Mouse (Mus musculus) intestine, embryonic 16.5 days (tissue): ENCODE data around the gene Trrap. TPM values are rescaled to one million over a fixed set of nuclear protein-coding genes. Genes with fewer than 3 reads are reported as not detected.
A peak's percentile ranks its signal among the peaks of the same experiment; 100 is the strongest.

Source experiments
- ATAC-seq: fragments of 200-750 bp; cut with Nextera tagmentation; 2 replicates; pipeline ENCODE4 v1.8.0; 2017; ENCODE audit warnings: moderate TSS enrichment, moderate library complexity
- H3K27ac ChIP-seq: fragments of 300-500 bp; sonication (generic); 2 replicates; pipeline ENCODE4 v1.5.1; 2014; ENCODE audit warnings: mild to moderate bottlenecking, low read length
- H3K27me3 ChIP-seq: fragments of 300-500 bp; sonication (generic); replicated peaks from 2 replicates; pipeline ENCODE4 v1.6.1; 2014; ENCODE audit warnings: low read length, control low read depth, mixed read lengths; ENCODE audit not compliant: control insufficient read depth, insufficient read depth
- H3K36me3 ChIP-seq: fragments of 300-500 bp; sonication (generic); 2 replicates; pipeline ENCODE4 v1.6.1; 2014; ENCODE audit warnings: low read length, control low read depth; ENCODE audit not compliant: control insufficient read depth, insufficient read depth
- H3K4me1 ChIP-seq: fragments of 300-500 bp; sonication (generic); 2 replicates; pipeline ENCODE4 v1.6.1; 2014; ENCODE audit warnings: low read length, control low read depth, mixed read lengths; ENCODE audit not compliant: control insufficient read depth, insufficient read depth
- H3K4me2 ChIP-seq: fragments of 300-500 bp; sonication (generic); 2 replicates; pipeline ENCODE4 v1.6.1; 2014; ENCODE audit warnings: low read depth, low read length, control low read depth
- H3K4me3 ChIP-seq: fragments of 300-500 bp; sonication (generic); 2 replicates; pipeline ENCODE4 v1.5.1; 2014; ENCODE audit warnings: mild to moderate bottlenecking, low read length
- H3K9ac ChIP-seq: fragments of 300-500 bp; sonication (generic); 2 replicates; pipeline ENCODE4 v1.6.1; 2014; ENCODE audit warnings: low read depth, low read length
- H3K9me3 ChIP-seq: fragments of 300-500 bp; sonication (generic); 2 replicates; pipeline ENCODE4 v1.6.1; 2016; ENCODE audit warnings: low read length, control low read depth; ENCODE audit not compliant: control insufficient read depth
- WGBS: fragments of 180-500 bp; shearing (Covaris S2); extraction: QIAGEN DNeasy Blood & Tissue Kit; methylation state at CpG from one replicate; pipeline ENCODE4 v1.1.7; 2014; 5-methylcytosine and 5-hydroxymethylcytosine counted together
- polyA plus RNA-seq: library from polyadenylated mRNA; unstranded; fragments of >200 nt; fragmentation: Nextera tagmentation; extraction: Ambion mirVana; gene quantifications from 2 replicates; pipeline ENCODE4 v1.2.1, GENCODE M21; 2015

Gene Trrap
- polyA plus RNA-seq, 1 experiment from 2014 or later: 37.0 TPM

DNA sequence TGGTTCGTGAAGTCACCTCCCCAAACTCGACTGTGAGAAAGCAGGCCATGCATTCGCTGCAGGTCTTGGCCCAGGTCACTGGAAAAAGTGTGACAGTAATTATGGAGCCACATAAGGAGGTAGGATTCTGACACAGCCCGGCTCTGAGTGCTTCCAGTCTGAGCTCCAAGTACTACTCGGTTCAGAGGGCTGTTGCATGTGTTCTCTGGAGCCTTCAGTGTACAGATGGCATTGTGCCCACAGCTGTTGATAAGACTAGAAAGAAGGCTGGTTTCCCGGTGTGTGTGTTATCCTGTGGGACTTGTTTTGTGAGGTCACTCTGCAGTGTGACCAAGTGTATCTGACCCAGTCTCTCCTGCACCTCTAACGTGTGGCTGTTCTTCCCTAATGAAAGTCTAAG lies 36.6 kb downstream of the Trrap start:
- Histone ChIP-seq H3K4me1 (no peaks in the 10 kb centered on the region), H3K9ac (no peak overlapping the region), H3K27ac (no peak overlapping the region), H3K4me3 (no peak overlapping the region), H3K4me2 (no peak overlapping the region), H3K9me3 (no peaks in the 10 kb centered on the region), H3K27me3 (no peaks in the 10 kb centered on the region), H3K36me3 (peaks cover 33% of the 10 kb centered on the region)
- WGBS: 91% methylated on average over 7 of the region's 7 CpGs
- ATAC-seq: no peak

DNA sequence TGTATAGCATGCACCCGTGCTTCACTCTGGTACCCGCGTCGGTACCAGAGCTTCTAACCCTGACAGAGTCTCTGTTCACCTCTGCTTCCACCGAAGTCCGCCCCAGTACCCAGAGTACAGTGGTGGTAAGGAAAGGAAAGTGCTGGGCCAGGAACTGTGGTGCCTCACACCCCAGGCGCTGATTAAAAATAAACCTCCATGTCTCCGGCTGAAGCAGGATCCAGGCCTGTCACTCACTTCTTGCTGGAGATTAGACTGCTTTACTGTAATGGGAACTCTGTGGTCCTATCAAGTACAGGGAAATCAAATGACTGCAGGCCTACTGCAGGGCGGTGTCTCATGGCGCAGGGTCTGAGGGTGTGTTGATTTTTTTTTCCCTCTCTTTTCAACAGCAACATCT lies 39.4 kb downstream of the Trrap start:
- ATAC-seq: no peak
- Histone ChIP-seq H3K4me3 (no peak overlapping the region), H3K27me3 (no peaks in the 10 kb centered on the region), H3K9me3 (no peaks in the 10 kb centered on the region), H3K9ac (no peak overlapping the region), H3K4me2 (no peak overlapping the region), H3K27ac (no peak overlapping the region), H3K36me3 (peaks cover 23% of the 10 kb centered on the region; the same call in 1 of the 2 replicates), H3K4me1 (no peaks in the 10 kb centered on the region)
- WGBS: 97% methylated on average over 10 of the region's 10 CpGs

DNA sequence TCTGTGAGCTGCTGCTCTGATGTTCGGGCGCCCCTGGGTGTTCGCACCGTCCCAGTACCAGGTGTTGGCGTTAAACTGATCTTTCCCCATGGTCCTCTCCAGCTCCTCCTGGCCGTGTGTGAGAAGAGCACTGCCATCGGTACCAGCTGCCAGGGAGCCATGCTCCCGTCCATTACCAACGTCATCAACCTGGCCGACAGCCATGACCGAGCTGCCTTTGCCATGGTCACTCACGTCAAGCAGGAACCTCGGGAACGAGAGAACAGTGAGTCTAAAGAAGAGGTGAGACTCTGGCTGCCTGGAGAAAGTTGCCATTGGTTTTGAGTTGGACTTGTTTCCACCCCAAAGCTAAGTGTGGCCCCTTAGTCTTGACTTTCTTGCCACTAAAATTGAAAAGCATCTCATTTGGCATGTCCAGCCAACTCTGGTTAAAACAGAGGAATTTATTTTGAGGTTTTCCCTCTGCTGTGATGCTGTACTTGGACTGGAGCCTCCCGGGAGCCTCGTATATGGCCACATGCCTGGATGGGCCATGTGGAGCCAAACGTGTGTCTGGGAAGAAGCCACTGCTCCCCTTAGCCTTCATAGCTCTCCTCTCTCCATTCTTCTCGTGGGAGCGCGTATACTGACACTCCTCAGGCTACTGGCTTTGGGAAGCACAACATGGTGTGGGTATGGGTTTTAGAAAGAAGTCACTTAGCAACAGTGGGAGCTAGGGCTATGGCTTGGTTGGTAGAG lies 61.0 kb downstream of the Trrap start:
- Histone ChIP-seq H3K27me3 (no peaks in the 10 kb centered on the region), H3K27ac (no peak overlapping the region), H3K9ac (no peak overlapping the region), H3K9me3 (no peaks in the 10 kb centered on the region), H3K4me2 (no peak overlapping the region), H3K36me3 (peaks cover 47% of the 10 kb centered on the region), H3K4me1 (no peaks in the 10 kb centered on the region), H3K4me3 (no peak overlapping the region)
- ATAC-seq: no peak
- 93% methylated on average over 20 of the region's 20 CpGs for WGBS

DNA sequence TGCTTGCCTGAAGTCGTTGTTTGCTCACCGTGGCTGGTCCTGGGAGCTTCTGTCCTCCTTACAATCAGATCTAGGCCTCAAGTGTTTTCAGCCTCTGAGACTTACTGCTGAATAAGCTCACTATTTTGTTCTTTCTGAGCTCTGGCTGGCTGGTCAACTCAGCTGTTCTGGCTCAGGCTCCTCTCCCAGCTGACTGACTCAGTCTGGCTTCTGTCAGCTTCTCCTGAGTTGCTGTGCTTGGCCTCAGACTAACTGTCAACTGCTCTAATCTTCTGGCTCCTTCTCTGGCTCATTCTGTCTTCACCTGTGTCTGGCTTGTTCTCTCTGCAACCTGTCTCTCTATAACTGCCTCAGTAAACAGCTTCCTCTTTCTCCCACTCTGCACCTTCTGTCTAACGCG lies 62.1 kb downstream of the Trrap start:
- no peak overlapping the region for H3K4me3 ChIP-seq
- WGBS: 90% methylated on average over 4 of the region's 4 CpGs
- no peak overlapping the region for H3K27ac ChIP-seq
- H3K27me3 ChIP-seq: no peaks in the 10 kb centered on the region
- no peak for ATAC-seq
- H3K9ac ChIP-seq: no peak overlapping the region
- no peaks in the 10 kb centered on the region for H3K4me1 ChIP-seq
- no peaks in the 10 kb centered on the region for H3K9me3 ChIP-seq
- no peak overlapping the region for H3K4me2 ChIP-seq
- H3K36me3 ChIP-seq: peaks cover 53% of the 10 kb centered on the region

DNA sequence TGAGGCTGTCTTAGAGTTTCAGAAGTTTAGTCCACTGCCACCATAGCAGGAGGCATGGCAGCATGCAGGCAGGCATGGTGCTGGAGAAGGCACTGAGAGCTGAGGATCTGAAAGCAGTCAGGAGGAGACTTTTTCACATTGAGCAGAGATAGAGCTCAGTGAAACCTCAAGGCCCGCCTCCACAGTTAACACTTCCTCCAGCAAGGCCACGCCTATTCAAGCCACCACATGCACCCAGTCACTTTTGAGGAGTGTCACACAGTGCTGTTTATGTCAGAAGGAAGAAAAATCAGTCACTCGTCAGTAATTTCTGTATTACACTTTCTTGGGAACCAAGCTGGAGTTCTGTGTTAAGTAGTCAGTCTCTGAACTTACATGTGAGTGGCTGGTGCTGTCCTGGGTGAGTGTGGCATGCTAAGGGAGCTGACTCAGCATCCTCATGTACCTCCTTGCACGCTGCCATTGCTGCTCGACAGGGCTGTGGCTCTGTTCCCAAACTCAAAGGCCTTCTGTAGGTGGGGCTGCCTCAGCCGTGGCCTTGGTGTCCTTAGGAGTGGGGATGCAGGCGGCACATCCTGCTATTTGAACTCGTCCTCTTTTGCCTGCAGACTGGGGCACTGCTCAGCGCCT lies 64.4 kb downstream of the Trrap start:
- H3K9ac ChIP-seq: no peak overlapping the region
- H3K36me3 ChIP-seq: peaks cover 54% of the 10 kb centered on the region
- no peak overlapping the region for H3K4me3 ChIP-seq
- no peaks in the 10 kb centered on the region for H3K27me3 ChIP-seq
- ATAC-seq: peak; percentile 21; the same call in 1 of the 2 replicates
- no peaks in the 10 kb centered on the region for H3K9me3 ChIP-seq
- H3K4me2 ChIP-seq: no peak overlapping the region
- 86% methylated on average over 9 of the region's 9 CpGs for WGBS
- H3K27ac ChIP-seq: no peak overlapping the region
- no peaks in the 10 kb centered on the region for H3K4me1 ChIP-seq

DNA sequence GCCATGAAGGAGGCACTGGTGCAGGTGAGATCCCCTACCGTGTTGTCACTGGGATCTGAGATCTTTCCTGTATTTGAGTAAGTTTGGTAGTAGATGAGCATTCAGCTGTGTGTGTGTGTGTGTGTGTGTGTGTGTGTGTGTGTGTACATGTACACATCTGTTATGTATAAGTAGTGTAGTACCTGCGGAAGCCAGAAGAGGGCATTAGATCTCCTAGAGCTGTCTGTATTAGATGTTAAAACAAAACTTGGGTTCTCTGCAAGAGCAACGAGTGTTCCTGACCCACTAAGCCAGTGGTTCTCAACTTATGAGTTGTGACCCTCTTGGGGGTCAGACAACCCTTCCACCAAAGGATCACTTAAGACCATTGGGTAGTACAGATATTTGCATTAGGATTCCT lies 68.6 kb downstream of the Trrap start:
- Histone ChIP-seq H3K36me3 (peaks cover 40% of the 10 kb centered on the region), H3K4me2 (no peak overlapping the region), H3K27me3 (no peaks in the 10 kb centered on the region), H3K4me3 (no peak overlapping the region), H3K4me1 (no peaks in the 10 kb centered on the region), H3K9me3 (no peaks in the 10 kb centered on the region), H3K27ac (no peak overlapping the region), H3K9ac (no peak overlapping the region)
- no peak for ATAC-seq
- WGBS: 95% methylated on average over 3 of the region's 3 CpGs

DNA sequence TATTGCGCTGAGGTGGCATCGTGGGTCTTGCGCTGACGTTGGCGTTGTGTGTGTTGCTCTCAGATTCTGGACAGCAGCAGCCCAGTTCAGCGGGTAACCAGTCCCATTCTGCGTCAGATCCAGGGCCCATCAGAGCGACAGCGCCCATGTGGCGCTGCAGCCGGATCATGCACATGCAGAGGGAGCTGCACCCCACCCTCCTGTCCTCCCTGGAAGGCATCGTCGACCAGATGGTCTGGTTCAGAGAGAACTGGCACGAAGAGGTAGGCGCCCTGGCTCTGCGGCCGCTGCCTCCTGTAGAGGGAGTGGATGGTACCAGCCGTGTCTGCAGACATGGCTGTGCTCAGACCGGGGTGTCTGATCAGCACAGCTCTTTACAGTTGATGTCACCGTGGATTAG lies 77.8 kb downstream of the Trrap start:
- WGBS: 96% methylated on average over 20 of the region's 20 CpGs
- Histone ChIP-seq H3K4me3 (no peak overlapping the region), H3K9me3 (no peaks in the 10 kb centered on the region), H3K4me1 (no peaks in the 10 kb centered on the region), H3K4me2 (no peak overlapping the region), H3K27ac (no peak overlapping the region), H3K36me3 (peaks cover 30% of the 10 kb centered on the region), H3K27me3 (no peaks in the 10 kb centered on the region), H3K9ac (no peak overlapping the region)
- ATAC-seq: no peak

DNA sequence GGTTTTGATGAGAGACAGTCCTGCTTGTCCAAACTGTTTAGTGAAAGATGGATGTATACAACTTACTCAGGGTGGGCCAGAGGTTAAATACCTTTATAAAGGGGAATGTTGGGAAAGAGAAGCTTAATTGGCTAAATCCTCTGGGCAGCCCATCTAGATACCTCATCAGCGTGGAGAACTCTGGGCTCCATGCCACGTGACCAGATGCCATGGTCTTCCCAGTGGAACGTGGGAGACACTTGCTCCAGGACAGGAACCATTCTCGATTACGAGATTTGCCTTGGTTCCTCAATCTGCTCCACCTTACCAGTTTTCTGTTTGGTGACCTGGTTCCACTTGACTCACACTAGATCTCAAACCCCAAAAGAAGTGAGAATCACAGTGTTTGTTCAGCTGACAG lies 81.2 kb downstream of the Trrap start:
- H3K9me3 ChIP-seq: no peaks in the 10 kb centered on the region
- H3K4me2 ChIP-seq: no peak overlapping the region
- no peak overlapping the region for H3K27ac ChIP-seq
- no peak overlapping the region for H3K4me3 ChIP-seq
- no peaks in the 10 kb centered on the region for H3K4me1 ChIP-seq
- H3K9ac ChIP-seq: no peak overlapping the region
- peaks cover 43% of the 10 kb centered on the region for H3K36me3 ChIP-seq
- no peaks in the 10 kb centered on the region for H3K27me3 ChIP-seq
- ATAC-seq: no peak
- 71% methylated on average over 5 of the region's 5 CpGs for WGBS

DNA sequence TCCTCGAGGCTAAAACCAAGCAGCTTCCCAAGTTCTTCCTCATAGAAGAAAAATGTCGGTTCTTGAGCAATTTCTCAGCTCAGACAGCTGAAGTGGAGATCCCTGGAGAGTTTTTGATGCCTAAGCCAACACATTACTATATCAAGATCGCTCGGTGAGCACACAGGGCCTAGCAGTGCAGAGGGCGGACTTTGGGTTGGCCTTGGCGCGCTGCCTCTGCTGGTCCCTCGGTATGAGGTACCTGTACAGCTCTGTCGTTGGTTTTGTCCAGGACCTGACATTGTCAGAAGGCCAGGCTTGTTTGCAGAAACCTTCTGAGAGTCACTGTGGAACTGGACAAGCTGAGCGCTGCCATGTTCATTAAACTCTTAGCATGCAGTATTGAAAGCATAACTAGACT lies 82.4 kb downstream of the Trrap start:
- Histone ChIP-seq H3K4me2 (no peak overlapping the region), H3K27me3 (no peaks in the 10 kb centered on the region), H3K9ac (no peak overlapping the region), H3K9me3 (no peaks in the 10 kb centered on the region), H3K4me1 (no peaks in the 10 kb centered on the region), H3K27ac (no peak overlapping the region), H3K36me3 (peaks cover 40% of the 10 kb centered on the region), H3K4me3 (no peak overlapping the region)
- ATAC-seq: no peak
- 88% methylated on average over 10 of the region's 10 CpGs for WGBS
